Mouse (Mus musculus): ENCODE data around the gene Hdac9. TPM values are rescaled to one million over a fixed set of nuclear protein-coding genes. Genes with fewer than 3 reads are reported as not detected.
"Not testable (repeated sequence)": the region's sequence is repeated elsewhere in the genome, so short reads cannot be mapped to it uniquely, and the experiment has no call there.

Hdac9 gene
- polyA plus RNA-seq, 2 experiments from 2014 or later = 3.2 to 3.6 TPM

GRCm38 (mm10) chr12:34486016-34486415, 430.9 kb downstream of the Hdac9 start:
- ATAC-seq = no peak

GRCm38 (mm10) chr12:34481702-34482101, 435.2 kb downstream of the Hdac9 start:
- ATAC-seq = no peak

GRCm38 (mm10) chr12:34472949-34473651, 443.8 kb downstream of the Hdac9 start:
- no peak for ATAC-seq

GRCm38 (mm10) chr12:34472542-34472941, 444.4 kb downstream of the Hdac9 start:
- no peak for ATAC-seq

- ATAC-seq = no peak
Measured at GRCm38 (mm10) chr12:34461728-34462127, 455.2 kb downstream of the Hdac9 start.

GRCm38 (mm10) chr12:34452643-34453042, 464.3 kb downstream of the Hdac9 start:
- ATAC-seq = no peak

GRCm38 (mm10) chr12:34451198-34451597, 465.7 kb downstream of the Hdac9 start:
- ATAC-seq = peak; percentile 71

GRCm38 (mm10) chr12:34444724-34445123, 472.2 kb downstream of the Hdac9 start:
- ATAC-seq = not testable (repeated sequence)

GRCm38 (mm10) chr12:34440930-34441329, 476.0 kb downstream of the Hdac9 start:
- ATAC-seq = no peak

- ATAC-seq = peak; percentile 78
Measured at GRCm38 (mm10) chr12:34432919-34433318, 484.0 kb downstream of the Hdac9 start.

- ATAC-seq = peak; percentile 68
Measured at GRCm38 (mm10) chr12:34432461-34432860, 484.4 kb downstream of the Hdac9 start.

- no peak for ATAC-seq
Measured at GRCm38 (mm10) chr12:34431832-34432231, 485.1 kb downstream of the Hdac9 start.

- ATAC-seq = no peak
Measured at GRCm38 (mm10) chr12:34425468-34425867, 491.4 kb downstream of the Hdac9 start.

- no peak for ATAC-seq
Measured at GRCm38 (mm10) chr12:34408139-34408538, 508.8 kb downstream of the Hdac9 start.

GRCm38 (mm10) chr12:34407143-34407542, 509.8 kb downstream of the Hdac9 start:
- ATAC-seq = no peak

GRCm38 (mm10) chr12:34402065-34402464, 514.8 kb downstream of the Hdac9 start:
- ATAC-seq = no peak

- ATAC-seq = no peak
Measured at GRCm38 (mm10) chr12:34398611-34399010, 518.3 kb downstream of the Hdac9 start.

GRCm38 (mm10) chr12:34394342-34394741, 522.6 kb downstream of the Hdac9 start:
- ATAC-seq = no peak

- ATAC-seq = no peak
Measured at GRCm38 (mm10) chr12:34379681-34380080, 537.2 kb downstream of the Hdac9 start.

- ATAC-seq = no peak
Measured at GRCm38 (mm10) chr12:34378637-34379036, 538.3 kb downstream of the Hdac9 start.

- no peak for ATAC-seq
Measured at GRCm38 (mm10) chr12:34351906-34352305, 565.0 kb downstream of the Hdac9 start.

GRCm38 (mm10) chr12:34347529-34347928, 569.4 kb downstream of the Hdac9 start:
- ATAC-seq = no peak

GRCm38 (mm10) chr12:34342761-34343160, 574.1 kb downstream of the Hdac9 start:
- no peak for ATAC-seq

GRCm38 (mm10) chr12:34338886-34339285, 578.0 kb downstream of the Hdac9 start:
- no peak for ATAC-seq
